Mouse (Mus musculus): ENCODE measurements around the gene Ell2. TPM values are rescaled to one million over a fixed set of nuclear protein-coding genes. Genes with fewer than 3 reads are reported as not detected.

Ell2 gene
- polyA plus RNA-seq, 1 experiment from 2014 or later, result 1.6 TPM

GRCm38 (mm10) chr13:75789061-75789834, 82.7 kb downstream of the Ell2 start:
- WGBS, result 86% methylated on average over 2 of the region's 2 CpGs

DNA sequence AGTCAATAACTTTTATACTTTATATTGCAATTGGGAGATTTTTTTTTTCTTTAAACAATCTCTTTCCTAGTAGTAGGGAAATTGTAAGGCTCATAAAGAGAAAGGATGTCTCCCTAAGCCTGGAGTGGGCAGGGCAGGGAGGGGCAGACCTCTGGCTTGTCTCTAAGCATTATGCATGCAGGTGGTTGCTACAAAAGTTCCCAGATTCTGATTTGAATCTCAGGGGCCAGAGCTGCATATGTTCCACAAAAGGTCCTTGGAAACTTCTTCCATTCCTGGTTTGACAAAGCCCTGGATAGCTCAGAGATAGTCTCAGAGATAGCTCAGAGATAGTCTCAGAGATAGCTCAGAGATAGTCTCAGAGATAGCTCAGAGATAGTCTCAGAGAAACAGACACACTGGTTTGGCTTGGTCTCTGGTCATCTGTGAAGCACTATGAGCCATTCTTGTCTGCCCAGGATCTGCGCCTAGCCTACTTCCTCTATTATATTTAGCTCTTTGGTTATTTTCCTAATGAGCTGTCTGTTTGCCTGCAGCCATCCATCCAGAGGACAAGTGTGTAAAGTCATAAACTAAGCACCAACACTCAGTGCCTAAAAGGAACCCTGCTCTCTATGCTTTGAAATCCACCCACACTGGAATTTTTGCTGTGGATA, 84.1 kb downstream of the Ell2 start:
- ATAC-seq, result no peak
- 92% methylated on average over 1 of the region's 1 CpGs for WGBS

More at GRCm38 (mm10) chr13:75789061-75789834, 82.7 kb downstream of the Ell2 start:
- no peak overlapping the region for H3K9ac ChIP-seq (replicated peaks; ENCODE audit: low read depth, low read length)
- H3K4me2 ChIP-seq (ENCODE audit: low read length), result no peak overlapping the region
- no peaks in the 10 kb centered on the region for H3K9me3 ChIP-seq (ENCODE audit: control insufficient read depth, low read length)
- H3K27ac ChIP-seq (ENCODE audit: low read length), result no peak overlapping the region
- no peaks in the 10 kb centered on the region for H3K27me3 ChIP-seq (replicated peaks; ENCODE audit: control insufficient read depth, insufficient read depth, low read length)
- no peak for ATAC-seq
- H3K4me1 ChIP-seq (replicated peaks; ENCODE audit: control insufficient read depth, insufficient read depth, low read length), result no peaks in the 10 kb centered on the region
- no peak overlapping the region for H3K4me3 ChIP-seq (replicated peaks; ENCODE audit: low read length)
- H3K36me3 ChIP-seq (ENCODE audit: control insufficient read depth, insufficient read depth), result no peaks in the 10 kb centered on the region

DNA sequence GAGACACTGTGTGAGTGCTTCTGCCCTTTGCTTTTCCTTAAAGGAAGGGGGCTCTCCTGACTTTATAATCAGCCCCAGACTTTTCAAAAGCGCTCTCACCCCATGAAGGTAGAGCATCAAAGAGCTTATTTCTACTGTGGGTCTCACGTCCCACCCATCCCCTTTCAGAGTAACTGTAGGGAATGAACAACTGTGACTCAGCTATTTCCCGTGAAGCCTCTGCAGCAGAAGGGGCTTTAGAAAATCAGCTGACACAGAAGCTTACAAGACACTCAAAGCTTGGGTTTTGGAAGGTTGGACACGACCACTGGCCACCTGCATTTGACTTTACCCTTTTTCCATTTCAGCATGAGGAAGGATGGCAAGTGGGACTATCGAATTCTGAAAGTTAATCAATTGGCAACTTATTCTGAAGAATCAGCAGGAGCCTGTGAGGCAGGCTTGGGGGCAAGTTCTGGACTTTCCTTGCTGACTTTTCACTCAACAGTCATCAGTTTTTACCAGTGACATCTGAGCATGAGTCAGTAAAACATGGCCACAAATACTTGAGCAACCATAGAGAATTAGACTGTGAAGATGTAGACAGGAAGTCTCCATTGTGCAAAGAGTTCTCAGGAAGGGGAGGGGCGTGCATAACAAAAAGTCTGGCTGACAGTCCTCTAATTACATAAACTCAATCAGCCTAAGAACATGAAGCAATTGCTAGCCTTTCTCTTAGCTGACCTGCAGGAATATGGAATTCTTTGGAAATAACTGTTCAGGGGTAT, 87.5 kb downstream of the Ell2 start:
- 65% methylated on average over 6 of the region's 6 CpGs for WGBS
- no peak for ATAC-seq

More for the DNA sequence above, 84.1 kb downstream of the Ell2 start:
- Histone ChIP-seq H3K9ac (replicated peaks; ENCODE audit: low read depth, low read length) (no peak overlapping the region), H3K4me2 (ENCODE audit: low read length) (no peak overlapping the region), H3K9me3 (ENCODE audit: control insufficient read depth, low read length) (no peaks in the 10 kb centered on the region), H3K27me3 (replicated peaks; ENCODE audit: control insufficient read depth, insufficient read depth, low read length) (no peaks in the 10 kb centered on the region), H3K27ac (ENCODE audit: low read length) (no peak overlapping the region), H3K4me1 (replicated peaks; ENCODE audit: control insufficient read depth, insufficient read depth, low read length) (no peaks in the 10 kb centered on the region), H3K36me3 (ENCODE audit: control insufficient read depth, insufficient read depth) (no peaks in the 10 kb centered on the region), H3K4me3 (replicated peaks; ENCODE audit: low read length) (no peak overlapping the region)

DNA sequence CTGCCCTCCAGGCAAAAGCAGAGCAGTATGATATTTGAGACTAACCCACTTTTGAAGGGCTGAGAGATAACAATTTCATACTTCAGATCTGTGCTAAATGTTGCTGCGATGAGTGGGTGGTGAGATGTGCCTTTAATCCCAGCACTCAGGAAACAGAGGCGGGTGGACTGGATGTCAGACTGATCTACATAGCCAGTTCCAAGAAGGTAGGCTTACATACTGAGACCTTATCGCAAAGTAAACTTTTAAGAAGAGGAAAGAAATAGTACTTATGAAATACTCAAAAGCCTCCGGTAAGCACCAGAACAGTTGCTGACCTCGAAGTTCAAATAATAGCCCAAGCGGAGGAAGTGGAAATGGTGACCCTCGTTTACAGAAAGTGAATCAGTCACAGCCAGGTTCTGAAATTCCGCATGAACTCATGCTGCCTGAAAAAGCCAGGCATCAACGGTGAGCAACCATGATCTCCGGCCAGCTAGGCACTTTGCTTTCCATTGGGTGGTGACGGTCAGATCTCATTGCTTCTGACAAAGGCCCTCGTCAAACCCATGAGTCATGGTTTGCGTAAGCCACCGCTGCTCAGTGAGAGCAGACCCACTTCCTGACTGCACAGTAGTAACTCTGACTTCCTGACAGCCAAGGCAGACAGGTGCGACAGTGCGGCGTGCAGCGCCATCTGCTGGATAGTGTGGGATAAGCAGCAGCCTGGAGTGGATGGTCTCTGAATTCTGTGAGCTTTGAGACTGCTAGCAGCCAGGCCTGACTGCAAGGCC, 91.0 kb downstream of the Ell2 start:
- WGBS, result 36% methylated on average over 18 of the region's 18 CpGs
- peak; percentile 99 for ATAC-seq
- H3K9ac ChIP-seq (replicated peaks; ENCODE audit: low read depth, low read length), result no peak overlapping the region

More for the DNA sequence above, 87.5 kb downstream of the Ell2 start:
- Histone ChIP-seq H3K9ac (replicated peaks; ENCODE audit: low read depth, low read length) (no peak overlapping the region), H3K9me3 (ENCODE audit: control insufficient read depth, low read length) (no peaks in the 10 kb centered on the region), H3K27ac (ENCODE audit: low read length) (no peak overlapping the region), H3K4me1 (replicated peaks; ENCODE audit: control insufficient read depth, insufficient read depth, low read length) (no peaks in the 10 kb centered on the region), H3K4me3 (replicated peaks; ENCODE audit: low read length) (no peak overlapping the region), H3K27me3 (replicated peaks; ENCODE audit: control insufficient read depth, insufficient read depth, low read length) (no peaks in the 10 kb centered on the region), H3K4me2 (ENCODE audit: low read length) (no peak overlapping the region), H3K36me3 (ENCODE audit: control insufficient read depth, insufficient read depth) (no peaks in the 10 kb centered on the region)

GRCm38 (mm10) chr13:75798413-75799302, 92.1 kb downstream of the Ell2 start:
- Histone ChIP-seq H3K4me3 (replicated peaks; ENCODE audit: low read length) (no peak overlapping the region), H3K36me3 (ENCODE audit: control insufficient read depth, insufficient read depth) (no peaks in the 10 kb centered on the region), H3K27me3 (replicated peaks; ENCODE audit: control insufficient read depth, insufficient read depth, low read length) (no peaks in the 10 kb centered on the region), H3K27ac (ENCODE audit: low read length) (no peak overlapping the region), H3K9ac (replicated peaks; ENCODE audit: low read depth, low read length) (no peak overlapping the region), H3K4me1 (replicated peaks; ENCODE audit: control insufficient read depth, insufficient read depth, low read length) (no peaks in the 10 kb centered on the region), H3K9me3 (ENCODE audit: control insufficient read depth, low read length) (no peaks in the 10 kb centered on the region), H3K4me2 (ENCODE audit: low read length) (no peak overlapping the region)
- WGBS, result 78% methylated on average over 7 of the region's 7 CpGs
- no peak for ATAC-seq

More for the DNA sequence above, 91.0 kb downstream of the Ell2 start:
- no peaks in the 10 kb centered on the region for H3K4me1 ChIP-seq (replicated peaks; ENCODE audit: control insufficient read depth, insufficient read depth, low read length)
- H3K36me3 ChIP-seq (ENCODE audit: control insufficient read depth, insufficient read depth), result no peaks in the 10 kb centered on the region
- H3K4me2 ChIP-seq (ENCODE audit: low read length), result peak overlapping the region; percentile 45
- H3K27me3 ChIP-seq (replicated peaks; ENCODE audit: control insufficient read depth, insufficient read depth, low read length), result no peaks in the 10 kb centered on the region
- peak overlapping the region; percentile 1; the same call in 1 of the 2 replicates for H3K4me3 ChIP-seq (replicated peaks; ENCODE audit: low read length)
- H3K27ac ChIP-seq (ENCODE audit: low read length), result no peak overlapping the region
- H3K9me3 ChIP-seq (ENCODE audit: control insufficient read depth, low read length), result no peaks in the 10 kb centered on the region

GRCm38 (mm10) chr13:75799421-75799820, 92.9 kb downstream of the Ell2 start:
- Histone ChIP-seq H3K4me1 (replicated peaks; ENCODE audit: control insufficient read depth, insufficient read depth, low read length) (no peaks in the 10 kb centered on the region), H3K9ac (replicated peaks; ENCODE audit: low read depth, low read length) (no peak overlapping the region), H3K9me3 (ENCODE audit: control insufficient read depth, low read length) (no peaks in the 10 kb centered on the region), H3K27ac (ENCODE audit: low read length) (no peak overlapping the region), H3K4me2 (ENCODE audit: low read length) (no peak overlapping the region), H3K27me3 (replicated peaks; ENCODE audit: control insufficient read depth, insufficient read depth, low read length) (no peaks in the 10 kb centered on the region), H3K36me3 (ENCODE audit: control insufficient read depth, insufficient read depth) (no peaks in the 10 kb centered on the region), H3K4me3 (replicated peaks; ENCODE audit: low read length) (no peak overlapping the region)
- WGBS, result 91% methylated on average over 3 of the region's 3 CpGs
- no peak for ATAC-seq

GRCm38 (mm10) chr13:75807969-75808368, 101.4 kb downstream of the Ell2 start:
- 53% methylated on average over 1 of the region's 1 CpGs for WGBS
- Histone ChIP-seq H3K4me3 (replicated peaks; ENCODE audit: low read length) (no peak overlapping the region), H3K4me1 (replicated peaks; ENCODE audit: control insufficient read depth, insufficient read depth, low read length) (no peaks in the 10 kb centered on the region), H3K4me2 (ENCODE audit: low read length) (no peak overlapping the region), H3K9ac (replicated peaks; ENCODE audit: low read depth, low read length) (no peak overlapping the region), H3K36me3 (ENCODE audit: control insufficient read depth, insufficient read depth) (no peaks in the 10 kb centered on the region), H3K27ac (ENCODE audit: low read length) (no peak overlapping the region), H3K9me3 (ENCODE audit: control insufficient read depth, low read length) (no peaks in the 10 kb centered on the region), H3K27me3 (replicated peaks; ENCODE audit: control insufficient read depth, insufficient read depth, low read length) (no peaks in the 10 kb centered on the region)
- ATAC-seq, result no peak

DNA sequence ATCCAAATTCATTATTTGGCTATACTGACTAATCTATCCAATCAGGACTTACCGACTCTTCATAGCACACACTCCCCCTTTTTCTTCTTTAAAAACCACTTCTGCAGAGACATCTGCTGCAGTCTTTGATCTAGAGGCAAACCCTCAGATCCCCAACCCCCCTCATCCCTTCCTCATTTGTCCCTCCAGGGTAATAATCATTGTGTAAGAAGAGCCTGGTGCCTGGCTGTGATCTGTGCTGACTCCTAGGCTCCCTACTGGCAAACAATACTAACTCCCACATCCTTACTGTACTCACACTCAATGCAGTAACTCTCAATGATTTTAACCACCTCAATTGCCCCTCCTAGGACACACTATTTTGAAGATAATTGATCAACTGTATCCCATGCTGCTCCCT, 103.4 kb downstream of the Ell2 start:
- Histone ChIP-seq H3K9ac (replicated peaks; ENCODE audit: low read depth, low read length) (no peak overlapping the region), H3K27ac (ENCODE audit: low read length) (no peak overlapping the region), H3K4me3 (replicated peaks; ENCODE audit: low read length) (no peak overlapping the region), H3K36me3 (ENCODE audit: control insufficient read depth, insufficient read depth) (no peaks in the 10 kb centered on the region), H3K27me3 (replicated peaks; ENCODE audit: control insufficient read depth, insufficient read depth, low read length) (no peaks in the 10 kb centered on the region), H3K4me1 (replicated peaks; ENCODE audit: control insufficient read depth, insufficient read depth, low read length) (no peaks in the 10 kb centered on the region), H3K9me3 (ENCODE audit: control insufficient read depth, low read length) (no peaks in the 10 kb centered on the region), H3K4me2 (ENCODE audit: low read length) (no peak overlapping the region)
- ATAC-seq, result no peak
- WGBS, result 97% methylated on average over 1 of the region's 1 CpGs

Data from forebrain, embryonic 16.5 days (tissue).